Mouse (Mus musculus): ENCODE data around the gene Prr12. TPM values are rescaled to one million over a fixed set of nuclear protein-coding genes. Genes with fewer than 3 reads are reported as not detected.

The Prr12 gene
- polyA plus RNA-seq, 1 experiment from 2014 or later = 14.9 TPM

DNA sequence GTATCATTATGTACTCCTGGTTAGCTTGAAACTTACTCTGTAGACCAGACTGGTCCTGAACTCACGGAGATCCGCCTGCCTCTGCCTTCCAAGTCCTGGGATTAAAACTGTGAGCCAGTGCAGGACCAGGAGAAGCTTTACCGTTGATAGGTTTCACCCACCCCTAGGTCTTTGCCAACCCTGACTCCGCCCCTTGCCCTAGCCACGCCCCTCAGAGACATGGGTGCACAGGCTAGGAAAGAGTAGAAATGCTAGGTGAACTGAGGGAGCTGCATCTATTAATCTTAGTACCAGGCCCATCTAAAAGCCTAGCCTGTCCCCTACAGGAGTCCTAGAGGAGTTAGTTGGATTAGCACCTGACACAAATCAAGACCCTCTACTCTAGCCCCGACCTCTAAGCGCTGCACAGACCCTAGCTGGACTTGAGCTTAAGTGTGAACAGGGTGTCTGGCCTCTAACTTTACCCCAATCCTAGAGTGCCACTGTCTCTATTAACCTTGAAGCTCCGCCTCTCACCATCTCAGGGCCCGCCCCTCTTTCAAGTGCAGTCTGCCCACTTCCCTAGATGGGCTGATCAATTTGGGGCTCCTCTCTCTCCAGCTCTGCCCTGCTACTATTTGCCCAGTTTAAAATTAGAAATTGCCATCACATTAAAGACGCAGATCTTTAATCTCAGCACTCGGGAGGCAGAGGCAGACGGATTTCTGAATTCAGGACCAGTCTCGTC is 37.7 kb upstream of the Prr12 start:
- peaks cover 19% of the 10 kb centered on the region for H3K4me1 ChIP-seq
- H3K27me3 ChIP-seq = no peaks in the 10 kb centered on the region
- H3K4me3 ChIP-seq = no peak overlapping the region
- 82% methylated on average over 13 of the region's 13 CpGs for WGBS
- H3K27ac ChIP-seq = no peak overlapping the region
- no peak overlapping the region for H3K9ac ChIP-seq
- H3K4me2 ChIP-seq = peak overlapping the region; percentile 66; the same call in 1 of the 2 replicates
- H3K9me3 ChIP-seq (replicated peaks) = no peaks in the 10 kb centered on the region
- peaks cover 29% of the 10 kb centered on the region for H3K36me3 ChIP-seq (ENCODE audit: poor library complexity, severe bottlenecking)
- no peak for ATAC-seq

DNA sequence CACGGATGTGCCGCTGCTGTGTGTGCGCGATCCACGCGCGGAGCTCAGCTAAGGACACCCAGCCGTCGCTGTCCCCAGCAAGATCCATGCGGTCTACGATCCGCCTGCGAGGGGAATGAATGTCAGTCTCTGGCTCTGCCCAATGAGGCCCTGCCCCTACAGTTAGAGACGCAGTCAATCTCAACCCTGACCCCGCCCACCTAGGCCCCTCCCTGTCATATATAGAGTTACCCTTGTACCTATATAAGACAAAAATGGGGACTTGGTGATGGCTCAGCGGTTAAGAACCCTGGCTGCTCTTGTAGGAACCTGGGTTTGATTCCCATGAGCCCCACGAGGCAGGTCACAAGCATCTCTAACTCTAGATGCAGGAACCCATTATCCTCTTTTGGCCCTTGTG is 35.9 kb upstream of the Prr12 start:
- no peak overlapping the region for H3K27ac ChIP-seq
- no peak overlapping the region for H3K4me2 ChIP-seq
- WGBS = 94% methylated on average over 17 of the region's 17 CpGs
- H3K27me3 ChIP-seq = no peaks in the 10 kb centered on the region
- peaks cover 40% of the 10 kb centered on the region for H3K36me3 ChIP-seq (ENCODE audit: poor library complexity, severe bottlenecking)
- H3K4me3 ChIP-seq = no peak overlapping the region
- H3K9me3 ChIP-seq (replicated peaks) = no peaks in the 10 kb centered on the region
- H3K4me1 ChIP-seq = peaks cover 19% of the 10 kb centered on the region
- no peak for ATAC-seq
- no peak overlapping the region for H3K9ac ChIP-seq

DNA sequence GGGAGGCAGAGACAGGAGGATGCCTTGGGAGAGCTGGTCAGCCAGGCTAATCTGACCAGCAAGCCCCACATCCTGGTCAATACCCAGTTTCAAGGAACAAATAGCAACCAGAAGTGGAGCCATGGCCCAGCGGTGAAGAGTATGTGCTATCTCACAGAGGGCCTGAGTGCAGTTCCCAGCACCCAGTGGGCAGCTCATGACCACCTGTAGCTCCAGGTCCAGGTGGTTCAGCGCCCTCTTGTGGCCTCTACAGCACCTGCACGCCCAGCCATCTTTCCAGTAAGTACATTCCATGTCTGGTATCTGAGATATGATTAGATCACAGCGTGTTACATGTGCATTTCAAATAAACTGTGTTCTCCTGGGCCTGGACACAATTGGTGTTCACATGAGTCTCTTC is 33.4 kb upstream of the Prr12 start:
- H3K4me1 ChIP-seq = peaks cover 3% of the 10 kb centered on the region
- no peak overlapping the region for H3K4me2 ChIP-seq
- H3K27ac ChIP-seq = no peak overlapping the region
- H3K9ac ChIP-seq = no peak overlapping the region
- ATAC-seq = no peak
- H3K9me3 ChIP-seq (replicated peaks) = no peaks in the 10 kb centered on the region
- H3K4me3 ChIP-seq = no peak overlapping the region
- no peaks in the 10 kb centered on the region for H3K27me3 ChIP-seq
- peaks cover 51% of the 10 kb centered on the region for H3K36me3 ChIP-seq (ENCODE audit: poor library complexity, severe bottlenecking)
- WGBS = 81% methylated on average over 4 of the region's 4 CpGs

DNA sequence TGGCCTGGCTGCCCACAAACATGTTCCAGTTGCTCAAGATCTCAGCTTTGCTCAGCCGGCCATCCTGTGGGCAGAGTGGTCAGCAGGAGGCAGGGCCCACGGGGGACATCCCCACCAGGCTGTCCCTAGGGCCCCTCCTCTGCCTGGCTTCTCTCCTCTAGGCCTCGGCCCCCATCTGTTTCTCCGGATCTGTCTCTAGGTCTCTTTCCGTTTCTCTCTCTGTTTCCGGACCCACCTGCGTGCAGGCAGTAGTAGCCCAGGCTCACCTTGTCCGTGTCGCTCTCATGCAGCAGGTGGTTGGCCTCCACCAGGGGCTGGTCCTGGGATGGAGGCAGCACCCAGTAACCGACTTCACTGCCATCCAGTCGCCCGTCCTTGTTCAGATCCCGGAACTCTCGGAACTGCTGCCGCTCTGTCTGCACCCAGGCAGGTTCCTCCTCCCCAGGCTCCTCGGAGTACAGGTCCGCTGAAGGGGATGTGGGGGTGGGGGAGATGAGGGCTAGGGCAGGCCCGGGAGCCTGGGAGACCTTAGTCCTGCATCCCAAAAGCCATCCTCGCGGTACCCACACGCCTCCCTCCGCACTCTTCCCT is 30.7 kb upstream of the Prr12 start:
- Histone ChIP-seq H3K4me1 (no peaks in the 10 kb centered on the region), H3K27ac (peak overlapping the region; percentile 35; the same call in 1 of the 2 replicates), H3K4me3 (no peak overlapping the region), H3K9me3 (replicated peaks) (no peaks in the 10 kb centered on the region), H3K27me3 (no peaks in the 10 kb centered on the region), H3K36me3 (ENCODE audit: poor library complexity, severe bottlenecking) (peaks cover 48% of the 10 kb centered on the region), H3K9ac (no peak overlapping the region), H3K4me2 (no peak overlapping the region)
- 85% methylated on average over 22 of the region's 22 CpGs for WGBS
- no peak for ATAC-seq

DNA sequence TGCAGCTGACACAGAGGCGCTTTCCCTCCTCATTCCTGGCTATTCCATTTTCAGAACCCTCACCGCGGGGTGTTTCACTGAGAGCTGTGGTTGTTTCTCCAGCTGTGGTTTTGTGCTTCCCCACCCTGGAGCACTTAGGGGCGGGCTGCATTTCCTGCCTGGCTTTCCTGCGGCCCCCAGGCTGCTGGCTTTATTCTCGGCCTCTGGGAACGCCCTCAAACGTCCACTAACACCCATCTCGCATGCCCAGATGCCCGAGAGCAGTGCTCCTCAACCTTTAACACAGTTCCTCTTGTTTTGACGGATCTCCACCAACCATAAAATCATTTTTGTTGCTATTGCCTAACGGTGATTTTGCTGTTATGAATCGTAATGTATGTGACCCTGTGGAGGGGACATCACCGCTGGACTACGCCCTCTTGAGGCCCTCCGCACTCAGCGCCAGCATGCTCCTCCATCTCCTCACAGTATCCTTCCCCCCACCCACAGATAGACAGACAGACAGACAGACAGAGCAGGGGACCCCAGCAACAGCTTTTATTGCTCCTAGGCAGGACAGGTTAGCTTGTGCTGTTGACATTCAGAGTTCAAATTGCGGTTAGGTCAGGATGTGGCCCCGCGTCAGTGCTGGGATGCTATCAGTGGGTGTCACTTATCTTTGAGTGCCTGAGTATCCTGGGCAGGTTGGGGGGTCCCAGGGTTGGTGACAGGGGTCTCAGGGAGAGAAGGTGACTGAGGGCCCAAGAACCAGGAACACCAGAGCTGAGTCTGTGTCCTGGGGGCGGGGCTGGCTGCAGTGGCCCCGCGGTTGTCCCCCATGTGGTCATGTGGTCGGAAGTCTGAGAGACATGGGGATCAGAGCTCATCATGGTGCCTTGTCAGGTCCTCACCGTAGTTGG is 30.0 kb upstream of the Prr12 start:
- Histone ChIP-seq H3K36me3 (ENCODE audit: poor library complexity, severe bottlenecking) (peaks cover 44% of the 10 kb centered on the region), H3K4me2 (no peak overlapping the region), H3K27ac (peak overlapping the region; percentile 27), H3K4me3 (no peak overlapping the region), H3K4me1 (no peaks in the 10 kb centered on the region), H3K9me3 (replicated peaks) (no peaks in the 10 kb centered on the region), H3K27me3 (no peaks in the 10 kb centered on the region), H3K9ac (0 out of 2 replicates have a peak overlapping the region, but pooled peaks have one; percentile 4)
- WGBS = 76% methylated on average over 25 of the region's 25 CpGs
- no peak for ATAC-seq

DNA sequence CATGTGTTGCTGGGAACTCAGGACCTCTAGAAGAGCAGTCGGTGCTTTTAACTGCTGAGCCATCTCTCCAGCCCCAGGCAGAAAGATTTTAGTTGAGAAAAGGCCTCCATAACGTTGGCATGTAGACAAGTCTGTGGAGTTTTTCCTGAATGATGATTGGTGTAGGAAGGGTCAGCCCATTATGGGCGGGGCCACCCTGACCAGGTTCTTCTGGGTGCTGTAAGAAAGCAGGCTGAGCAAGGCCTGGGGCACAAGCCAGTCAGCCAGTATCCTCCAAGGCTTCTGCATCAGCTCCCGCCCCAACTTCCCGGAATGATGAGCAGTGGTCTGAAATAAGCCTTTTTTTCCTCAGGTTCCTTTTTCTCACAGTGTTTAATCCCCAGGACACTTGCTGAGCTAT is 28.3 kb upstream of the Prr12 start:
- 39% methylated on average over 5 of the region's 5 CpGs for WGBS
- H3K36me3 ChIP-seq (ENCODE audit: poor library complexity, severe bottlenecking) = peaks cover 45% of the 10 kb centered on the region

DNA sequence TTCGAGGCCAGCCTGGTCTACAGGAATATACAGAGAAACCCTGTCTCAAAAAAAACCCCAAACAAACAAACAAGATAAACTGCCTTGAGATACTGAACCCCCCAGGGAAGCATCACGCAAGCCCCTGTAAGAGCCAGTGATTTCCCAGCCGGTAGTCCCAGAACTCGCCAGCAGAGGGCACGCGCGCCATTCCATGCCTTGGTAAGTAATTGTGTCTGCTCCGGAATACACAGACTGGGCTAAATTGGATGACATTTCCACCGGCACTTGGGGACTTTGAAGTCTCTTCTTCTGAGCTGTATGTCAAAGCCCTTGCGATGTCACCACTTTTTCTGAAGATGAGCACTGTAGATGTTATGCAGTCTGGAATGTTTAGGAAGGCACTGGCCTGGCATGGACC is 27.2 kb upstream of the Prr12 start:
- H3K4me2 ChIP-seq = no peak overlapping the region
- no peak overlapping the region for H3K27ac ChIP-seq
- H3K27me3 ChIP-seq = no peaks in the 10 kb centered on the region
- H3K4me1 ChIP-seq = no peaks in the 10 kb centered on the region
- peaks cover 50% of the 10 kb centered on the region for H3K36me3 ChIP-seq (ENCODE audit: poor library complexity, severe bottlenecking)
- H3K9ac ChIP-seq = no peak overlapping the region
- WGBS = 1% methylated on average over 10 of the region's 10 CpGs
- no peak overlapping the region for H3K4me3 ChIP-seq
- H3K9me3 ChIP-seq (replicated peaks) = no peaks in the 10 kb centered on the region
- ATAC-seq = peak; percentile 66

More for the DNA sequence above, 28.3 kb upstream of the Prr12 start:
- Histone ChIP-seq H3K4me1 (no peaks in the 10 kb centered on the region), H3K4me2 (no peak overlapping the region), H3K27ac (no peak overlapping the region), H3K9me3 (replicated peaks) (no peaks in the 10 kb centered on the region), H3K9ac (no peak overlapping the region), H3K4me3 (no peak overlapping the region), H3K27me3 (no peaks in the 10 kb centered on the region)
- ATAC-seq = no peak

DNA sequence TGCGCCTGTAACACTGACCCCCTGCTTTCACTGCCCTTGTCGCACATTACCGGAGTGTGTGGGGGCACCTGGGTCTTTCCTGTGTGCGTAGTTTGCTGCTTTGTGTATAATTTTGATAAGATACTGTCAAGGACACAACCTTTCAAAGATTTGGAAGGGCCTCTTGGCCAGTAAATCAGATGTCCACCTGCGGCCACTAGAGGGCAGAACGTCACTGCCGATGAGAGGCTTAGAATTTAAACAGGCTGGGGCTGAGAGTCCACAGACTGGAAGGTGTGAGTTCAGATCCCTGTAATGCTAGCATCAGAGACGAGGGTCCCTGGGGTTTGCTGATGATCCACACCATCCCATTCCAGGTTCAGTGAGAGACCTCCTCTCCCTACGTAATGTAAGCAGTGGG is 25.8 kb upstream of the Prr12 start:
- 41% methylated on average over 9 of the region's 9 CpGs for WGBS
- peaks cover 54% of the 10 kb centered on the region for H3K36me3 ChIP-seq (ENCODE audit: poor library complexity, severe bottlenecking)
- no peaks in the 10 kb centered on the region for H3K9me3 ChIP-seq (replicated peaks)
- no peak overlapping the region for H3K27ac ChIP-seq
- H3K27me3 ChIP-seq = no peaks in the 10 kb centered on the region
- H3K4me1 ChIP-seq = no peaks in the 10 kb centered on the region
- H3K9ac ChIP-seq = no peak overlapping the region
- H3K4me3 ChIP-seq = no peak overlapping the region
- ATAC-seq = peak; percentile 39; the same call in 1 of the 2 replicates
- no peak overlapping the region for H3K4me2 ChIP-seq

DNA sequence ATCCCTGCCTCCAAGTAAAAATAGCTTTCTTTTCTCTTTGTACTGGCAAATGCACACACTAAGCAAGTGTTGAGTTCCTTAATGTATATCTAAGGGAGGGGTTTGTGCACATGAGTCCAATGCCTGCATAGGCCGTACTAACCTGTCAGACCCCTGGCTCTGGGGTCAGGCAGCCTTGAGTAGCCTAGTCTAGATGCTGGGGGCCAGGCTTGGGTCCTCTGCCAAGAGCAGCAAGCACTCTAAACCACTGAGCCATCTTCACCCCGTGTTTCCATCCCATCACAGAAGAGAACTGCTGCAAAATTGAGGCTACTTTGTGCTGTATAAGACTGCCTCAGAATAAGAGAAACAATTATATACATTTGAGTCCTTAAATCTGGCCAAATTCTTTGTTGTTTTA is 25.1 kb upstream of the Prr12 start:
- Histone ChIP-seq H3K4me1 (no peaks in the 10 kb centered on the region), H3K27ac (no peak overlapping the region), H3K4me2 (no peak overlapping the region), H3K9ac (no peak overlapping the region), H3K27me3 (no peaks in the 10 kb centered on the region), H3K9me3 (replicated peaks) (no peaks in the 10 kb centered on the region), H3K36me3 (ENCODE audit: poor library complexity, severe bottlenecking) (peaks cover 52% of the 10 kb centered on the region), H3K4me3 (no peak overlapping the region)
- 88% methylated on average over 2 of the region's 2 CpGs for WGBS
- ATAC-seq = no peak

DNA sequence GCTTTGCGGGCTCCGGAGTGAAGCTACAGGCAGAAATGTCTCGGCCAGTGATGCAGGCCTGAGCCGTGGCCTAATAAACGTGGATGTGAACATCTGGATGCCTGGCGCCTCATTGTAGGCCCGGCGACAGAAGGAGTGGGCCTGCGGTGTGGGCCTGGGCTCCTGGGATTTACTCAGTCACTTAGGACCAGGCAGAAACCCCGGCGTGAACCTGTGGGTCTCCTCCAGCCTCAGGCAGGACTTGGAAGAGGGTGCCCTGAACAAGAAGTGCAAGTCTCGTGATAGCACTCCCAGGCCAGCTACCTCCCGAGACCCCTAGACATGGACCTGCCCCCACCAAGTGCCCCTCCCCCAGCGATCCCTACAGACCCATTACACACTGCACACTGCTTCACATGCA is 24.6 kb upstream of the Prr12 start:
- no peaks in the 10 kb centered on the region for H3K4me1 ChIP-seq
- no peak overlapping the region for H3K9ac ChIP-seq
- H3K27me3 ChIP-seq = no peaks in the 10 kb centered on the region
- ATAC-seq = no peak
- H3K36me3 ChIP-seq (ENCODE audit: poor library complexity, severe bottlenecking) = peaks cover 49% of the 10 kb centered on the region
- WGBS = 89% methylated on average over 14 of the region's 14 CpGs
- no peak overlapping the region for H3K4me2 ChIP-seq
- H3K27ac ChIP-seq = no peak overlapping the region
- H3K9me3 ChIP-seq (replicated peaks) = no peaks in the 10 kb centered on the region
- no peak overlapping the region for H3K4me3 ChIP-seq

DNA sequence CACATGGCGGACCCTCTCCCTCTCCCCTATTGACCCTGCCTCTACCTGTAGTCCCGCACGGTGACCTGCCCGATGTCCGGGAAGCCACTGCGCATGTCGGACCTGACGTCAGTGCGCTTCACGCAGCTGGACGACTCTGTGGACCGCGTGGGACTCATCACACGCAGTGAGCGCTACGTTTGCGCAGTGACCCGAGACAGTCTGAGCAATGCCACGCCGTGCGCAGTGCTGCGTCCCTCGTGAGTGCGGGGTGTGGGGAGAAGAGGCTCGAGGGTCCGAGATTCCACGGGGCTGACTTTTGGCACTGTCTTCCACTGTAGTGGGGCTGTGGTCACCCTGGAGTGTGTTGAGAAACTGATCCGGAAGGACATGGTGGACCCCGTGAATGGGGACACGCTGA is 23.8 kb upstream of the Prr12 start:
- no peak for ATAC-seq
- Histone ChIP-seq H3K4me3 (no peak overlapping the region), H3K9ac (no peak overlapping the region; the same call in 1 of the 2 replicates), H3K4me1 (no peaks in the 10 kb centered on the region), H3K36me3 (ENCODE audit: poor library complexity, severe bottlenecking) (peaks cover 49% of the 10 kb centered on the region), H3K27me3 (no peaks in the 10 kb centered on the region), H3K4me2 (no peak overlapping the region), H3K9me3 (replicated peaks) (no peaks in the 10 kb centered on the region), H3K27ac (no peak overlapping the region)
- WGBS = 92% methylated on average over 30 of the region's 30 CpGs

DNA sequence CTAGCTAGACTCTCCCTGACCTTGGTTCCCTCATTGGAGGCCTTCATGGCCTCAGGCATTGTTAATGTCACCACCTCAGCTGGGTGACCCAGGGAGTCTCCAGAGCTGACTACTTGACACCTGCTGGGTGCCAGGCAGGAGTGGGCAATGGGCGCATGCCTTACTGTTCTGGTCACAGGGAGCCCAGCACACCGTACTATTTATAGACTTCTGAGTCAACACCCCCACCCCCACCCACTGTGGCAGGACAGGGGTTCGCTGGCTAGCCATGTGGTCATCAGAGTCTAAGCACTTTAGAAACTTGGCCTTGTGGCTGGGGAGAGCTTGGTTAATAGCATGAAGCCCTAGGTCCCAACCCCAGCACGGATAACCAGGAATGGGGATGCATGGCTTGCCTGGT is 22.7 kb upstream of the Prr12 start:
- 89% methylated on average over 4 of the region's 4 CpGs for WGBS
- Histone ChIP-seq H3K27ac (no peak overlapping the region), H3K4me2 (no peak overlapping the region), H3K9me3 (replicated peaks) (no peaks in the 10 kb centered on the region), H3K4me1 (no peaks in the 10 kb centered on the region), H3K36me3 (ENCODE audit: poor library complexity, severe bottlenecking) (peaks cover 49% of the 10 kb centered on the region), H3K27me3 (no peaks in the 10 kb centered on the region), H3K4me3 (no peak overlapping the region), H3K9ac (no peak overlapping the region)
- no peak for ATAC-seq
